Mouse (Mus musculus) urinary bladder, postnatal 4 days (tissue): Measurements from ENCODE around the gene Tex19.1.
"Not testable (repeated sequence)": the region's sequence is repeated elsewhere in the genome, so short reads cannot be mapped to it uniquely, and the experiment has no call there.

Experiments
- DNase-seq, 2 experiments: peaks; one replicate each; pipeline ENCODE4 v3.0.0; 2021 to 2022; ENCODE audit warnings: low spot score in 2 of 2

Tex19.1 gene

DNA sequence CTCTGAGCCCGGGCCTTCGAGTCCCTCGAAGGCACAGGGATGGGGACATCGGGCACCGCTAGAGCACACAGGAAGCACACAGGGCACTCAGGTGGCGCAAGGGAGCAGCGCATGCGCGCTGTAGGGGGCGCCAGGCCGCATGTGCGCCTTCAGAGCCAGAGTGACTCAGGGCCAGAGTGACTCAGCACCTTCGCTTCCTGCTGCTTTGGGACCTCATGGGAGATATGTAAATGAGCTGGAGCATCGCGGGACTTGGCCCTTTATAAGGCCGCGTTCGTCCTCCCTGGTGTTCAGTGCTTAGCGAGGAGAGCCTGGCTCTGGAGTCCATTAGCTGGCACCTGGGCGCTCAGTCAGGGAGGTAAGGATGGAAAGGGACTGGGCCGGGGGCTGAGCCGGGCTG lies at the start of gene Tex19.1:
Tex19.1 (plus strand) TSS at position 279 of the 400 bp plus-strand sequence.
- DNase-seq: no peak

DNA sequence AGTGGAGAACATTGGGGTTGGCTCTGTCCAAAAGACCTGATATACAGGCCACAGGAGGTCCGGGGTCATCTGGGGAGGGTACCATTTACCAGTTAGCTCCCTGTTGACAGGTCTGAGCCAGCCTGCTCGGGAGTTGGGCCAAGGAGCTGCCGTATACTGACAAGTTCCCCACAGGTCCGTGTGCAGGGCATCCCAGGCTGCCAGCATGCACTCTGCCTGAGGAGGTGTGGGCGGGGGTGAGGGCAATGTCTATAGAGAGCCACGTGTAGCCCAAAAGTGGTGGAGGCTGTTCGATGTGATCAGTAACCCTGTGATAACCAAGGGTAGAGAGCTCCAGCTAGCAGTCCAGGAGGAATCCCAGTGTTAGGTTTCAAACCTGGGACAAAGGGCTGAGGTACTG lies 46.2 kb upstream of the Tex19.1 start:
- DNase-seq: no peak

DNA sequence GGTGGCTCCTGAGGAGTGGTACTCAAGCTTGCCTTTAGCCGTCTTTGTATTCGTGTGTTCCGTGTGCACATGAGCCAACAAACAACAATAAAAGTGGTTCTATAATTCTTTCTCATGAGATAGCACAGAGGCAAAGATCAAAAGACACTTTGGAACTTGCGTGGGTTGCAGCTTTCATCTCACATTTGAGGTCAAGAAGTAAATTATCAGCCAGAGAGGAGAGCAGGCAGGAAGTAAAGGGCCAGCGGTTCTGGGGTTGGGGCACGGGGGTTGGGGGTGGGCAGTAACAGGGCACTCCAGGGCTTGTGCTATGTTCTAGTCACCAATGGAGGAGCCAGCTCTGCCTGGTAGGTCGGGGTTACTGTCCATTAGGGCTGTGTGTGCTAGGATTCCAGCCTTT lies 45.3 kb upstream of the Tex19.1 start:
- no peak for DNase-seq

DNA sequence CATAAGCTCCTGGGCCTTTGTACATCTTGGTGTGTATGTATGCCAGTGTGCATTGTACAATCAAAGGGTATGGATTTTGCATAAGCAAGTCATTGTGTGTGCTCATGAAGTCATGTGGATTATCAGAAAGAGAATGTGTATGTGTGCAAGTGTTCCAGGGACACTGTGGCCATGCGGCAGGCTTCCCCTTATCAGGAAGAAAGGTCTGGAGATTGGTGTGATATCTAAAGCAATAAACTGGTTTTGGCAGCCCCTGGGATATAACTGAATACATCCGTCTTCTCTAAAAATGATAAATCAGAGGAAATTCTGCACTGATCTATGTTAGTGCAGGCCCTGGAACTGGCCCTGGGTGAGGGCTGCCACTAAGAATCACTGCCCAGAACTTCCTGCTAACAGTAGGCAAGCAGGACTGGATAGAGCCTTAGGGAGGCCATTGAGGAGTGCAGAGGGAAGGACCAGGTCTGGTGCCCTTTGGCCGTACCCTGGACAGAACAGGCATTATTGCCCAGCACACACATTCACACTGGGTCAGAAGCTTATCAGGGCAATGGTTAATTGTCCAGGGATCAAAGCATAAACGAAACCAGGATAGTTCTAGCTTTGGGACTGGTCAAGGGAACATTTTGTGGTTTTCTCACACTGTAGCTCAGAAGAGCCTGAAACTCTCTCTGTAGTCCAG lies 44.7 kb upstream of the Tex19.1 start:
- no peak for DNase-seq

DNA sequence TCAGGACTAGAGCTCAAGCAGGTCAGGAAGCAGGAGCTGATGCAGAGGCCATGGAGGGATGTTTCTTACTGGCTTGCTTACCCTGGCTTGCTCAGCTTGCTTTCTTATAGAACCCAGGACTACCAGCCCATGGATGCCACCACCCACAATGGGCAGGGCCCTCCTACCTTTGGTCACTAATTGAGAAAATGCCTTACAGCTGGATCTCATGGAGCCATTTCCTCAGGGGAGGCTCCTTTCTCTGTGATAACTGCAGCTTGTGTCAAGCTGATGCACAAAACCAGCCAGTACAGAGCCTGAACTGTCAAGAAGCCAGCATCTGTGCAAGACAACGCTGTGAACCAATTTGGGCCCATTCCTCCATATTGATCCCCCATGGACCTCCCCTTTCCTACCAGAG lies 38.7 kb upstream of the Tex19.1 start:
- DNase-seq: not testable (repeated sequence)

DNA sequence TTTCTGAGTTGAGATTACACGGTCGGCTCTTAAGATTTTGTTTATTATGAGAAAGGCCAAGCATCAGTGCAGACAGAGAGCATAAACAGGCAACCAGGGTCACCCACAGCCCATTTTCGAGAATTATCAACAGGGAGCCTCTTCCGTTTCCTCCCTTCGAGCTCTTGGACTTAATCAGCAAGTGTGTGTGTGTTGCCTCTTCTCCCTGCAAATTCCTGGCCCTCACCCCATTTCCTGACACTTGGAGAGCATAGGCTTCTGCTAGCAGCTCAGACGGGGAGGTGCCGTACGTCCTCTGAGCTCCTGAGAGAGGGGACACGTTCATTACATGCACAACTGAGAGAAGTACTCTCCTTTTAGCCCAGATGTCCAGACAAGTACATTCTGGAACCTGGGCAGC lies 37.9 kb upstream of the Tex19.1 start:
- DNase-seq: peak in 1 of 2 experiments; percentile 44

DNA sequence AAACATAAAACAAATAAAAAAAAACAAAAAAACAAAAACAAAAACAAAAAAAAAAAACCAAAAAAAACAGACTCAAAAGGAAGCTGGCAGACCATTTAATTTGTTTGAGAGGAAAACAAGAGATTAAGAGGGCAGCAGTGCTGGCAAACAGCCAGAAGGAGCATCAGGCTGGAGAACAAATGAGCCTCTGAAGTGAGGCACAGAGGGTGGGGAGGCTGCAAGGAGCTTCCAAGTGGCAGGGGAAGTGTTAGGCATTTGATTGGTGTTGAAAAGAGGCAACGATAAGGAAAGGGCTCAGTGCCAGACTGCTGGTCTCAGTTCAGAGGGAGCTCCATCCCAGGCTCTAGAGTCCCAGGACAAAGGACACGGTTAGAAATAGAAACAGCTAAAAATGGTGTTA lies 36.0 kb upstream of the Tex19.1 start:
- no peak for DNase-seq

DNA sequence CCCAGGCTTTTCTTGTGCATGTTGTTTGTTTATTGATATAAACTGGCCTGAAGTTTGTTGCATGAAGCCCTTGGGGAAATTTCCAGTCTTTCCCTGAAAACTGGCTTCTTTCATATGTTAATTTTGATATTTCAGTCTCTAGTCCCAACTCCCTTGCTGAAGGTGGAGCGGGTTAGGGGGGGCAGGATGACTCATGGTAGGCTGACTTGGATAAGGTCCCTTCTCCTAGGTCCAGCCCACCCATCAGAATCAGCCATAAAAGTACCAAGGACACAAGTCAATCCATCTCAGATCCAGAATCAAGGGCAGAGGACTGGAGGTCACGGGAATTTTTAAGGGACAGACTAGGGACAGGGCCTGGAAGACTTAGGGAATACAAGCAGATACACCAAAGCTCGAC lies 34.9 kb upstream of the Tex19.1 start:
- DNase-seq: no peak

DNA sequence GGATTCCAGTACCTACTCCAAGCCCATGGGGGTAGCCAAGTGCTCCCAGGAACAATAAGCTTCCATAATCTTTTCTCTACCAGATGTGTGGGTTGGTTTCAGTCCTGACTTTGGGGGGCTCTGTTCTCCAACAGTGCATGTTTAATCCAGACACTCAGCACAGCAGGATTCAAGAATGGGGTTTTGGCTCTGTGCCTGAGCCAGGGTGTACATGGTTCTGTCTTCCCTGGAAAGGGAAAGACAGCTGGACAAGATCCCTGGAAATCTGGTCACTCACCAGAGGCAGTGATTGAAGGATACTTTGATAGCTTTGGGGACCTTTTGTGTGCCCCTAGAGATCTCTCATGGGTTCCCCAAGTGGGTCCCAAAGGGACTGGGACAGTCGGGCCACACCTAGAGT lies 34.3 kb upstream of the Tex19.1 start:
- DNase-seq: no peak

DNA sequence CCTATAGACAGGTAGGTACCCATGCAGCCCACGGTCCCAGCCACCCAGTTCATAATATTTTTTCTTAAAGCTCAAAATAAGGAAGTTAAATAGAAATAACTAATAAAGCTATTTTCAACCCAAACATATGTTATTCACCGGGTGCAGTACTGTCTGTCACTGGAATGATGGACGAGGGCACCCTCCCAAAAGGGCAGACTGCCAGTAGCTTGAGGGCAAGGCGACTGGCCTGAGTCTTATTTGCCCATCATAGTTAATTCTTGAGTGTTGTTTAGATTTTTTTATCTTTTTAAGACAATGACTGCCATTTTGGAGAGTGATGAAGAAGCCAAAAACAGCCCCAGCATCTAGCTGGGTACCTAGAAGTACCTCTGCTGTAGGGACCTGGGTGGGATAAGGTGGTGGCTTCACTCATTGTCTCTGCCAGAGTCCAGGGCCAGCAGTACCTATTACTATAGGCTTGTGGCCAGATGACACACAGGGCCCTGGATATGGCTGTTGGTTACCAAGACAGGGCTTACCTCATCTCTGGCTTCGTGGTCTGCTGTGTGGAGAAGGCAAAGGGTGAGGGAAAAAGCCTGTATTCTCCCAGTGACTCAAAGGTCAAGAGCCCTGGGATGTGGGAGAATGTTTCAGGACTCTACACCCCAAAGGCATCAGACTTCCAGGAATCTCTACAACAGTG lies 33.7 kb upstream of the Tex19.1 start:
- DNase-seq: no peak

DNA sequence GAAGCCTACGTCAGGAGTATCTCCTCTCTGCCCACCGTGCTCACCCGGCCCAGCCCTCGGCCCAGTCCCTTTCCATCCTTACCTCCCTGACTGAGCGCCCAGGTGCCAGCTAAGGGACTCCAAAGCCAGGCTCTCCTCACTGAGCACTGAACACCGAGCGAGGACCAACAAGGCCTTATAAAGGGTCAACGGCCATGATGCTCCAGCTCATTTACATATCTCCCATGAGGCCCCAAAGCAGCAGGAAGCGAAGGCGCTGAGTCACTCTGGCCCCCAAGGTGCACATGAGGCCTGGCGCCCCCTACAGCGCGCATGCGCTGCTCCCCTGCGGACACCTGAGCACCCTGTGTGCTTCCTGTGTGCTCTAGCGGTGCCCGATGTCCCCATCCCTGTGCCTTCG lies 27.8 kb upstream of the Tex19.1 start:
- DNase-seq: no peak

DNA sequence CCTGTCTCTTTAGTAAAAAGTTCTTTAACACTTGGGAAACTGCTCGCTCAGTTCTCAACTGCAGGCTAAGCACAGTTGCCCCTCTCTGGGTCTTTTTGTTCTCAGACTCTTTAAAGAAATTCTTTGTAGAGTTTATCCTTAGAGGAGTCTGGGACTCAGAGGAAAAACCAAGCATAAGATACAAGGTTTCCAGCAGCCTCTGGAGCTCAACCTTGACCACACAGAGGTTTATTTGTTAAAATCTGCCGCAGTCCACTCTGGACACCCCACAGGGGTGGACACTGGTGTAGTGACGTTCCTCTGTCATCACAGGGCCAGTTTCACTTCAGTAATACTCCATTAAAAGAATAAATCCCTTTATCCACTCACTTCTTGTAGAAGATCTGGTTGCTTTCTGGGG lies 27.4 kb upstream of the Tex19.1 start, which contains the start of gene Tex19.2:
Tex19.2 (minus strand) TSS at position 101 of the 400 bp plus-strand sequence.
- no peak for DNase-seq

DNA sequence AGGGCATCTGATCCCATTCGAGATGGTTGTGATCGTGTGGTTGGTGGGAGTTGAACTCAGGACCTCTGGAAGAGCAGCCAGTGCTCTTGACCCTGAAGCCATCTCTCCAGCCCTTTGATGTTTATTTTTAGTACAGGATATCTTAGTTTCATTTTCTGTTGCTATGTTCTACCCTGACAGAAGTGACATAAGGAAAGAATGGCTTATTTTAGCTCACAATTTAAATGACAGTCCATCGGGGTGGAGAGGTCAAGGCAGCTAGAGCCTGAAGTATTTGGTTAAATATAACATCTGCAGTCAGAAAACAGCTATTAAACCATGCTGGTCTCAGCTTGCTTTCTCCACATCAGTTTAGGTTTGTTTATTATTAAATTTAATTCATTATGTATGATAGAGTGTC lies 24.8 kb upstream of the Tex19.1 start:
- DNase-seq: no peak

DNA sequence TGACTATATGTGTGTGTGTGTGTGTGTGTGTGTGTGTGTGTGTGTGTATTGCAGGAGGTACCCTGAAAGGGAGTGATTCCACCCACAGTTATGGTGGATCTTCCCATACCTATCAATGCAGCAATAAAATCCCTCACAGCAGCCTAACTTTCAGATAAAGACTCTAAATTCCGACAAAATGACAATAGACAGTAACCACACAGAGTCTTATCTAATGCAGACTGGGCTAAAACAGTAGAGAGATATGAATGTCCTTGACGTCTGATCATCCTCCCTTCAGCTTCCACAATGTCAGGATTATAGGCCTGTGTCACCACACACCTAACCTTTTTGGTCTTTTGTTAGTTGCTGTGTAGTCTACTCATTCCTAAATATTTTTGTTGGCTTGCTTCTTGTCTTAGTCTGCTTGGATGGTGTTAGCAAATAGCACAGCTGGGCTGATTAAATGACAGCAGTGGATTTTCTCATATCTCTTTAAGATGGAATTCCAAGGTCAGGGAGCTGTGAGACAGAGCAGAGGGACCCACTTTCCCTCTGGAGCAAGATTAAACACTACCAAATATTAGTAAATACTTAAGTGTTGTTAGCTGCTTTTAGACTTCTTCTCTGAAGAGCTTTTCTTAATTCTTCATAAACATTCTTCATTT lies 23.8 kb upstream of the Tex19.1 start:
- no peak for DNase-seq

DNA sequence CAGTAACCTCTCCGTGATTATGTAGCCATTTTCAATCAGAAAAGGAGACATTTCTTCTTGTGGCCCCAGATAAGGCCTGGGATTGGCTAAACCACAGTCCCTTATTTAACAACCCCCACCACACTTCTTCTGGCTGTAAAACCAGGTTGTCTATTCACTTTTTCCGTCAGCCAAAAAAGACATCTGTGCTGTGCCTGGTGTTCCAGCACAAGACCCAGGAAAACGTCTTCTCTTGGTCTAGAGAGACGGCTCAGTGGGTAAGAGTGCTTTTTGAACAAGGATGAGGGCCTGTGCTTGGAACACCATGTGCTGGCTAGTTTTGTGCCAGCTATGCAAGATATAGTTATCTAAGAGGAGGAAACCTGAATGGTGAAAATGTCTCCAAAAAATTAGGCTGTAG lies 22.5 kb upstream of the Tex19.1 start:
- DNase-seq: no peak

DNA sequence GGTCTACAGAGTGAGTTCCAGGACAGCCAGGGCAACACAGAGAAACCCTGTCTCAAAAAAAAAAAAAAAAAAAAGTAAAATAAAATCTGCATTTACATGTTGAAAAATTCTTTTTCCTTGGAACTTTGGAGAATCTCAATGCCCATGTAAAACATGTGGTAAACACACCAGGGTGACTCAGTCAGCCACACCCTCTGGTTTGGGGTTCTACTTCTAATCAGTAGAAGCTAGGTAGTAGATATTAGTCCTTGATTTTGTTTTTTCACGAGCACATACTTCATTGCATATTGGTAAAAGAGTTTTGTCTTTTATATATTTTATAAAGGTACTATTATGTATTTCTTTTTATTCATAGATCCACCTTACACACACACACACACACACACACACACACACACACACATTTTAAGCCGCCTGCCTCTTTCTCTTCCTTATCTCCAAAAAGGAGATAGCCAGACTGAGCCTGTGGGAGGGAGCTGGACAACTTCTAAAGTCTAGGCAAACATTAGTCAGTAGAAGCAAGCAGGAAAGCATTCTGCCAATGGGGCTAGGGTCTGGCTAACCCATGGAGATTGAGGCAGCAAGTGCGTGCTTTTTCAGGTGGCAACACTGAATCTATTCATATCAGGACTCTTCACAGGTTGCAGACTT lies 20.3 kb upstream of the Tex19.1 start:
- DNase-seq: no peak

DNA sequence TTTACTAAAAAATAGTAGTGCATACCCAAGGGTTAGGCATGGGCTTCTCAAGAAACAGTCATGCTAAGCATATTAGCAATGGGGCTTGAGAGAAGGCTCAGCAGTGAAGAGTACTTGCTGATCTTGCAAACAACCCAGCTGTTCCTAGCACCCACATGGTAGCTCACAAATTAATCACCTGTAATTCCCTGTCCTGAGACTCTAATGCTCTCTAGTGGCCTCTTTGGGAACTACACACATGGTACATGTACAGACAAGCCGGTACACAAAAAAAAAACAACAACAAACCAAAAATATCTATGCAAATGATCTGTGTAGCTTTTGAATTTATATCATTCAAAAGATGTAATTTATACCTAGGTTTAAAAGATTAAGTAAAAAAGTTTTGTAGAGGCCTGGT lies 19.5 kb upstream of the Tex19.1 start:
- no peak for DNase-seq

DNA sequence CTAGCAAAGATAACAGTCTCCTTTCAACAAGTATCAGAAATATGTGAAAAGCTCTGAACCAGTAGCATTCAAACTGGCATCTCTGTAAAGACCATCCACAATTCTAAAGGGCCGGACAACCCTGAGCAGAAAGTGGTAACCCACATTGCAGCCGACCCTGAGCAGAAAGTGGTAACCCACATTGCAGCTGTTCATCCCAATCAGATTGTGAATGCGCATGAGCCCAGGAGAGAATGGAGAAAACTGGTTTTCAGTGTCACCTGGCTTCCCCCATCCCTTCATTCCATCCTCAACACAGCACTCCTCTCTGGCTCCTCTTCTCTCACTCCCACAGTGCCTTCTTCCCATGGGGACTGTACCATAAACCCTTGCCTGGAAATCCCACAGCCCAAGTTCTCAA lies 18.5 kb upstream of the Tex19.1 start:
- no peak for DNase-seq

DNA sequence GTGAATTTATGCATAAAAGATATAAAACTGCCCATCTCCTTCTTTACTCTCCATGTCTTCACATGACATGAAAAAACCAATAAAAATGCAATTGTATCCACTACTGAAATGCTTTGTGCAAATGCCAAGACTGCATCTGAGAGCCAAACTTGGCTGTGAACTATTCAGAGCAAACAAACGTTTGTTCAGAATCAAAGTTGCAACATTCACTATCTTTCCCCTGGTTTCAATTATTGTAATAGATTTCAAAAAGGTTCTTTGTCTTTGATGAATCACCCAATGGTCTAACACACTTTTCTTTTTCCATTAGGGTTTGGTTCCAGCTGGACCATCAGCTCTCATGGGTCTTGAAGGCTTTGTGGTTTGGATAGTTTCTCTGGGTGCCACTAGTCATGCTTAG lies 16.3 kb upstream of the Tex19.1 start:
- no peak for DNase-seq

DNA sequence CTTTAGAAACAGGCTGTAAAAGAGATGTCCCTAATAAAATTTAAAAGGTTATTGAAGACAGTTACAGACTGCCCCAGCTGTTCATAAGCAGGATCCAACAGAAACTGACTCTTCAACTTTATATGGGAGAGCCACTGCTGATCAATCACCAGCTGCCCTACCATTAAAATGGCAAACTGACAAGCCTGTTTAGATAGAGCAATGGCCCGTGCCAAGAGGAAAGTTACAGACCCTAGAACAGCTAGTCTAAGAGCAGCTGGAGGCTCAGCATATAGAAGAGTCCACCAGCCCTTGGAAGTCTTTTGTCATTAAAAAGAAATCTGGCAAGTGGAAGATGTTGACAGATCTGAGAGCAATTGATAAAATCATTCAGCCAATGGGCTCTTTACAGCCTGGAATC lies 11.3 kb upstream of the Tex19.1 start:
- no peak for DNase-seq

DNA sequence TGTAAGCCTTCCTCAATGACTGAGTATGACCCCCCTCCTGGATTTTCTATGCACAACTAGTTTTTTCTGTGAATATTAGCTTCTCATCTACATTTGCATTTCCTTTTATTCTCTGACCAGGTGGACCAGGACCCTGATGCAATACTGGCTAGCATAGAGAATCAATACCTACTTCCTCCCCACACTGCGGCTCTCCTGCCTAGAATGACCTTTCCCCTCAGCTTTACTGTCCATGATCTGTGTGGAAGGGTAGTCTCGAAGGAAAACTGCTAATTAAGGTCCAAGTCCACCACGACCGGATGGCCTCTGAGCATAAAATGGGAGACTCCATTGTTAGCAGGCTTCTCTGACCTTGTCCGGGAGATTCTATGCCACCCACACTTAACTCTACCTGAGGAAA lies 8.3 kb upstream of the Tex19.1 start:
- DNase-seq: no peak

DNA sequence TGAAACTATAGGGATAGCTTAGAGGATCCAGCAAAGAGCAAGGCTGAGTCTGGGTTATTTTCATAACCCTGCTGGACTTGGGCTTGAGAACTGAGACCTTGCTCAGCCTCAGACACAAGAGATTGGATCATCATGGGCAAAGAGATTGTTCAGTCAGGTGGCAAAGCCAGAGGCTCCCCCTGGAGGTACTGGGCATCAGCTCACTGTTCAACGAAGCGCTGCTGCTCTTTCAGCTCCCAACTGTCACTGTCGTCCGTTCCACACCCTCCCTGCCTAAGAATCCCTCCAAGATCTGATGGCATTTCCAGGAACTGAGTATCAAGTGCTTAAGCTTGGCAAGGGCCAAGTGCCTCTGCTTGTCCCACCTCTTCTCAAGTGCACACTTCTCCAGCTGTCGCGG lies 7.2 kb upstream of the Tex19.1 start:
- no peak for DNase-seq
